Mouse (Mus musculus) liver, embryonic 14.5 days (tissue): ENCODE measurements around the gene Prkab2.

Experiments used
- CTCF ChIP-seq: IDR thresholded peaks from 2 replicates; pipeline ENCODE4 v1.5.1; 2016; ENCODE audit warnings: antibody characterized with exemption, low read depth, control low read depth
- EP300 ChIP-seq: IDR thresholded peaks from 2 replicates; pipeline ENCODE4 v1.6.1; 2016; ENCODE audit warnings: antibody characterized with exemption, low read depth

GRCm38 (mm10) chr3:97642001-97642400 is 16.0 kb upstream of the Prkab2 start:
- no peak for TF ChIP-seq CTCF
- TF ChIP-seq EP300: no peak
